Mouse (Mus musculus) neural tube, embryonic 15.5 days (tissue): ENCODE measurements around the gene Olfr1287. TPM values are rescaled to one million over a fixed set of nuclear protein-coding genes. Genes with fewer than 3 reads are reported as not detected.

Experiments used
- ATAC-seq: fragments of 200-750 bp; cut with Nextera tagmentation; 2 replicates; pipeline ENCODE4 v1.8.0; 2017; ENCODE audit warnings: mild to moderate bottlenecking, moderate TSS enrichment, moderate library complexity; ENCODE audit not compliant: low FRiP score
- H3K27ac ChIP-seq: fragments of 300-500 bp; sonication (generic); replicated peaks from 2 replicates; pipeline ENCODE4 v1.5.1; 2015; ENCODE audit warnings: mild to moderate bottlenecking, inconsistent platforms
- H3K27me3 ChIP-seq: fragments of 300-500 bp; sonication (generic); replicated peaks from 2 replicates; pipeline ENCODE4 v1.6.1; 2015; ENCODE audit warnings: inconsistent platforms
- H3K36me3 ChIP-seq: fragments of 300-500 bp; sonication (generic); 2 replicates; pipeline ENCODE4 v1.6.1; 2015; ENCODE audit warnings: inconsistent platforms
- H3K4me1 ChIP-seq: fragments of 300-500 bp; sonication (generic); 2 replicates; pipeline ENCODE4 v1.6.1; 2015; ENCODE audit warnings: inconsistent platforms
- H3K4me2 ChIP-seq: fragments of 300-500 bp; sonication (generic); 2 replicates; pipeline ENCODE4 v1.6.1; 2015; ENCODE audit warnings: inconsistent platforms, mild to moderate bottlenecking, moderate library complexity
- H3K4me3 ChIP-seq: fragments of 300-500 bp; sonication (generic); replicated peaks from 2 replicates; pipeline ENCODE4 v1.5.1; 2015; ENCODE audit warnings: mild to moderate bottlenecking, inconsistent platforms
- H3K9ac ChIP-seq: fragments of 300-500 bp; sonication (generic); replicated peaks from 2 replicates; pipeline ENCODE4 v1.6.1; 2015; ENCODE audit warnings: mild to moderate bottlenecking, inconsistent platforms
- H3K9me3 ChIP-seq: fragments of 300-500 bp; sonication (generic); replicated peaks from 2 replicates; pipeline ENCODE4 v1.6.1; 2016; ENCODE audit warnings: inconsistent platforms
- WGBS: fragments of 180-500 bp; shearing (Covaris S2); methylation state at CpG from one replicate; pipeline ENCODE4 v1.1.7; 2015; ENCODE audit warnings: mixed read lengths; 5-methylcytosine and 5-hydroxymethylcytosine counted together
- polyA plus RNA-seq: library from polyadenylated mRNA; unstranded; fragments of >200 nt; fragmentation: Nextera tagmentation; extraction: Ambion mirVana; gene quantifications from 2 replicates; pipeline ENCODE4 v1.2.1, GENCODE M21; 2015

The Olfr1287 gene
- polyA plus RNA-seq, result not detected in 2 replicates

DNA sequence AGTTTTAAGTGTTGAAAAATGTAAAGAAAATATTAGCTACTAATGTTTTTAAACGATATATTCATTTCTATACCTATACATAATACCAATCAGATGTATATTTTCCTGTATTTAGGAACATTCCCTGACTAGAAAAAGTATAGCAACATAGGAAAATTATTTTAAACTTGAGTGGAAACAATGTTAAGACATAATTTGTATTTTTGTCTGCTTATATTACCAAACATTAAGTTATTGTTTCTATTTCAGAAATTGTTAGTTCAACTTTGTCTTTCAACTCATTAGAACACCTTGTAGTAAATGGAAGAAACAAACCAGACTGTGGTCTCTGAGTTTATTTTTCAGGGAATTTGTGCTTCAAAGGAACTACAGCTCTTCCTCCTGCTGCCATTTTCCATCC is at the start of gene Olfr1287:
Gene Olfr1287 (plus strand): TSS at position 301 of the 400 bp plus-strand sequence.
- 66% methylated on average over 1 of the region's 1 CpGs for WGBS
- Histone ChIP-seq H3K27ac (no peak within 1 kb of the TSS), H3K36me3 (no peaks in the 10 kb centered on the region), H3K4me1 (no peaks in the 10 kb centered on the region), H3K4me3 (no peak within 1 kb of the TSS), H3K9me3 (no peaks in the 10 kb centered on the region), H3K27me3 (no peaks in the 10 kb centered on the region), H3K4me2 (no peak within 1 kb of the TSS), H3K9ac (no peak within 1 kb of the TSS)
- ATAC-seq, result no peak

GRCm38 (mm10) chr2:111422931-111423330 is 26.0 kb upstream of the Olfr1287 start, which contains the start of gene Olfr1286:
TSS of gene Olfr1286 (minus strand) at chr2:111423115.
- WGBS, result 59% methylated on average over 1 of the region's 1 CpGs

DNA sequence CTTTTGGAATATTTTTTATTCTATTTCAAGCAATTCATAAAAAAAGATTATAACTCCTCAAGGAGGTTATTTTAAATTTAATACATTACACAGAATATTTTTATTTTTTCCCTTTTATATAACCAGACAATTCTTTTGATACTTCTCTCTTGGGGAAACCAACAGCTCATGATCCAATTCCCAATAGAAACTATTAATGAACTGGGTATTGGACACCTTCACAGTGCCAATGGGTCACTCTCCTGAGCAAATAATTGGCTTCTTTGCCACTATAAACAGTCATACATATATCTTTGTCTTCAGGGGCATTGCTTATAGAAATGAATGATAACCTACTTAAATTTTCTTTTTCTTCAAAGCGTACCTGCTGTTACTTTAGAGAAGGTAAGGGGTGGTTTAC is 24.9 kb downstream of the Olfr1287 start, which contains the start of gene Olfr1288:
Gene Olfr1288 (plus strand): TSS at position 301 of the 400 bp plus-strand sequence.
- Histone ChIP-seq H3K4me1 (no peaks in the 10 kb centered on the region), H3K27me3 (no peaks in the 10 kb centered on the region), H3K9me3 (no peaks in the 10 kb centered on the region), H3K36me3 (no peaks in the 10 kb centered on the region), H3K9ac (no peak within 1 kb of the TSS), H3K4me3 (no peak within 1 kb of the TSS), H3K4me2 (no peak within 1 kb of the TSS), H3K27ac (no peak within 1 kb of the TSS)
- WGBS, result 94% methylated on average over 1 of the region's 1 CpGs
- ATAC-seq, result no peak

More at GRCm38 (mm10) chr2:111422931-111423330, 26.0 kb upstream of the Olfr1287 start, which contains the start of gene Olfr1286:
- Histone ChIP-seq H3K36me3 (no peaks in the 10 kb centered on the region), H3K4me3 (no peak within 1 kb of the TSS), H3K4me1 (no peaks in the 10 kb centered on the region), H3K27me3 (no peaks in the 10 kb centered on the region), H3K9ac (no peak within 1 kb of the TSS), H3K9me3 (no peaks in the 10 kb centered on the region), H3K4me2 (no peak within 1 kb of the TSS), H3K27ac (no peak within 1 kb of the TSS)
- no peak for ATAC-seq

- H3K36me3 ChIP-seq, result no peaks in the 10 kb centered on the region
- no peaks in the 10 kb centered on the region for H3K4me1 ChIP-seq
- 80% methylated on average over 1 of the region's 1 CpGs for WGBS
- no peak for ATAC-seq
- H3K4me3 ChIP-seq, result no peak within 1 kb of the TSS
- H3K27me3 ChIP-seq, result no peaks in the 10 kb centered on the region
- no peak within 1 kb of the TSS for H3K4me2 ChIP-seq
- no peaks in the 10 kb centered on the region for H3K9me3 ChIP-seq
- no peak within 1 kb of the TSS for H3K9ac ChIP-seq
- no peak within 1 kb of the TSS for H3K27ac ChIP-seq
Observed at GRCm38 (mm10) chr2:111480519-111480918, 31.6 kb downstream of the Olfr1287 start, which contains the start of gene Olfr1289. TSS of gene Olfr1289 (plus strand) at chr2:111480819.

DNA sequence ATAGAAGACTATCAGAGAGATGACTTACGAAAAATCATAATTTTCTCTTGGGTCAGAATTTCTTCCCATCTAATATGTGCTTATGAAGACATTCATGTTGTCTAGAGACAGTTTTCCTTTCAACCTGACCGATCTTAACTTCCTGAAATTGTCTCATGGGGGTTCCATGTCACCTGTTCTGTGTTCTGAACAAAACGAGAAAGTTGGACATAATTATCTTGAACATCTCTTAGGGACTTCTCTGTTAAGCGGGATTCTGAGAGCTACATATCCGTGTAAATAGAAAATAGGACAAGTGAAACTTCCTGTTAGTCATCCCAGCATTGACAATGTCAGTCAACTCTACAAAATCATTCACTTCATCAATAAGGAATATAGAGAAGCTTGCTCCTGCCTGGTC is 44.8 kb downstream of the Olfr1287 start, which contains the start of gene Olfr1290:
Gene Olfr1290 (minus strand): TSS at position 101 of the 400 bp plus-strand sequence.
- H3K9me3 ChIP-seq, result no peaks in the 10 kb centered on the region
- H3K36me3 ChIP-seq, result no peaks in the 10 kb centered on the region
- no peak within 1 kb of the TSS for H3K4me2 ChIP-seq
- no peak within 1 kb of the TSS for H3K27ac ChIP-seq
- no peak for ATAC-seq
- H3K4me1 ChIP-seq, result no peaks in the 10 kb centered on the region
- H3K27me3 ChIP-seq, result no peaks in the 10 kb centered on the region
- no peak within 1 kb of the TSS for H3K4me3 ChIP-seq
- no peak within 1 kb of the TSS for H3K9ac ChIP-seq
- WGBS, result 87% methylated on average over 5 of the region's 5 CpGs

DNA sequence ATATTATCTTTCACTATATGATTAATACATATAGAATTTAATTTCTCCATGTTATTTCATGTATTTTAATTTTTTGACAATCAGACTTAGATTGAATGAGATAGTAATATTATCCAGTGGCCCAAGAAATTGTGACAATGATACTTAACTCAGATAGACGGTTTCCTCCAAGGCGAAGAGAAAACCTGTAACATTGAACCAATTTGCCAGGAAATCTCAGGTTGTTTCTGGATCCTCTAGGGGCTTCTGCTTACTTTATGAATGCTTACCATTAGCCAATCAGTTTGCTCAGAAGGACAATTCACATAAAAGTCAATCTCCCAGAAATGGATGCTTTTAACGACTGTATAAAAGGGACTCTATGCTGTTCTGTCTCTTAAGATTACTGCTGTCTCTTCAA is 47.9 kb downstream of the Olfr1287 start, which contains the start of gene Olfr1291-ps1:
Gene Olfr1291-ps1 (plus strand): TSS at position 301 of the 400 bp plus-strand sequence.
- H3K9me3 ChIP-seq, result no peaks in the 10 kb centered on the region
- no peaks in the 10 kb centered on the region for H3K36me3 ChIP-seq
- no peak within 1 kb of the TSS for H3K4me2 ChIP-seq
- no peaks in the 10 kb centered on the region for H3K4me1 ChIP-seq
- no peak within 1 kb of the TSS for H3K9ac ChIP-seq
- H3K27me3 ChIP-seq, result no peaks in the 10 kb centered on the region
- H3K27ac ChIP-seq, result no peak within 1 kb of the TSS
- H3K4me3 ChIP-seq, result no peak within 1 kb of the TSS
- no peak for ATAC-seq
- WGBS, result 91% methylated on average over 3 of the region's 3 CpGs

Other genes starting within 250 kb of the Olfr1287 start
- gene 4930430A15Rik, start 219.5 kb upstream of the Olfr1287 start, polyA plus RNA-seq, result not detected in 2 replicates
- not detected in 2 replicates for gene Olfr1275, start 213.9 kb upstream of the Olfr1287 start, polyA plus RNA-seq
- gene Olfr1276, start 194.6 kb upstream of the Olfr1287 start, polyA plus RNA-seq, result not detected in 2 replicates
- gene Olfr1277, start 175.0 kb upstream of the Olfr1287 start, polyA plus RNA-seq, result not detected in 2 replicates
- gene Olfr1278, start 159.0 kb upstream of the Olfr1287 start, polyA plus RNA-seq, result not detected in 2 replicates
- gene Olfr1279, start 148.5 kb upstream of the Olfr1287 start, polyA plus RNA-seq, result not detected in 2 replicates
- gene Olfr1280, start 135.1 kb upstream of the Olfr1287 start, polyA plus RNA-seq, result not detected in 2 replicates
- not detected in 2 replicates for gene Olfr1281, start 122.6 kb upstream of the Olfr1287 start, polyA plus RNA-seq
- gene Olfr1282, start 113.1 kb upstream of the Olfr1287 start, polyA plus RNA-seq, result not detected in 2 replicates
- gene Olfr1283, start 82.4 kb upstream of the Olfr1287 start, polyA plus RNA-seq, result not detected in 2 replicates
- not detected in 2 replicates for gene Olfr1284, start 73.6 kb upstream of the Olfr1287 start, polyA plus RNA-seq
- gene Olfr1286, start 26.0 kb upstream of the Olfr1287 start, polyA plus RNA-seq, result not detected in 2 replicates
- not detected in 2 replicates for gene Olfr1288, start 25.0 kb downstream of the Olfr1287 start, polyA plus RNA-seq
- gene Olfr1289, start 31.7 kb downstream of the Olfr1287 start, polyA plus RNA-seq, result not detected in 2 replicates
- gene Olfr1290, start 44.7 kb downstream of the Olfr1287 start, polyA plus RNA-seq, result not detected in 2 replicates
- not detected in 2 replicates for gene Olfr1291-ps1, start 48.0 kb downstream of the Olfr1287 start, polyA plus RNA-seq
- not detected in 2 replicates for gene Olfr1293-ps, start 76.1 kb downstream of the Olfr1287 start, polyA plus RNA-seq
- not detected in 2 replicates for gene Olfr1294, start 91.1 kb downstream of the Olfr1287 start, polyA plus RNA-seq
- not detected in 2 replicates for gene Olfr1295, start 120.5 kb downstream of the Olfr1287 start, polyA plus RNA-seq
- gene Olfr1297, start 177.4 kb downstream of the Olfr1287 start, polyA plus RNA-seq, result not detected in 2 replicates
- gene Olfr1298, start 200.1 kb downstream of the Olfr1287 start, polyA plus RNA-seq, result not detected in 2 replicates
- not detected in 2 replicates for gene Olfr1299, start 212.3 kb downstream of the Olfr1287 start, polyA plus RNA-seq